Mouse (Mus musculus) small intestine, adult 2 months (tissue): Measurements from ENCODE around the gene Fam104a. TPM values are rescaled to one million over a fixed set of nuclear protein-coding genes. Genes with fewer than 3 reads are reported as not detected.

Experiments
- H3K27ac ChIP-seq: fragments of 200-500 bp; 2 replicates; pipeline ENCODE4 v1.5.1; 2012; ENCODE audit warnings: low read depth, low read length, control low read depth, inconsistent platforms; ENCODE audit not compliant: insufficient read depth
- H3K27me3 ChIP-seq: fragments of 200-500 bp; 2 replicates; pipeline ENCODE4 v1.6.1; 2012; ENCODE audit warnings: mild to moderate bottlenecking, moderate library complexity, low read length, inconsistent platforms; ENCODE audit not compliant: control insufficient read depth, insufficient read depth
- H3K36me3 ChIP-seq: fragments of 200-500 bp; 2 replicates; pipeline ENCODE4 v1.6.1; 2012; ENCODE audit warnings: mild to moderate bottlenecking, low read length, control low read depth, inconsistent platforms; ENCODE audit not compliant: control insufficient read depth, insufficient read depth
- H3K4me1 ChIP-seq: fragments of 200-500 bp; 2 replicates; pipeline ENCODE4 v1.6.1; 2012; ENCODE audit warnings: low read length, inconsistent platforms, mixed read lengths; ENCODE audit not compliant: control insufficient read depth, insufficient read depth, insufficient read length
- H3K4me3 ChIP-seq: fragments of 200-500 bp; 2 replicates; pipeline ENCODE4 v1.5.1; 2012; ENCODE audit warnings: low read depth, mild to moderate bottlenecking, control low read depth, inconsistent platforms, low read length, moderate library complexity
- CTCF ChIP-seq: fragments of 200-500 bp; IDR thresholded peaks from 2 replicates; pipeline ENCODE4 v1.5.1; 2012; ENCODE audit warnings: low read depth, mild to moderate bottlenecking, control low read depth, inconsistent platforms, low read length, moderate library complexity, mixed read lengths; ENCODE audit not compliant: insufficient replicate concordance, insufficient read length; ENCODE audit errors: extremely low read depth
- POLR2A ChIP-seq: fragments of 200-500 bp; IDR thresholded peaks from 2 replicates; pipeline ENCODE4 v1.6.1; 2012; ENCODE audit warnings: low read depth, mild to moderate bottlenecking, control low read depth, inconsistent platforms, low read length, moderate library complexity
- WGBS: fragments of 180-500 bp; shearing (Covaris S2); methylation state at CpG from one replicate; pipeline ENCODE4 v1.1.7; 2018; 5-methylcytosine and 5-hydroxymethylcytosine counted together
- polyA plus RNA-seq: library from polyadenylated mRNA; depleted of rRNA; stranded (reverse); fragments of >200 nt; gene quantifications from 2 replicates; pipeline ENCODE4 v1.2.3, GENCODE M21; 2012; rRNA removed

Fam104a gene
- polyA plus RNA-seq, 1 experiment, result 33.4 TPM

GRCm38 (mm10) chr11:113619420-113620080 is 64.4 kb downstream of the Fam104a start:
- WGBS, result 3% methylated on average over 31 of the region's 31 CpGs
- Histone ChIP-seq H3K36me3 (no peaks in the 10 kb centered on the region), H3K27me3 (peaks cover 21% of the 10 kb centered on the region), H3K4me1 (peaks cover 2% of the 10 kb centered on the region; the same call in 1 of the 2 replicates), H3K4me3 (peak overlapping the region; percentile 45), H3K27ac (no peak overlapping the region)
- TF ChIP-seq POLR2A (no peak), CTCF (no peak)

- TF ChIP-seq CTCF (no peak), POLR2A (no peak)
- Histone ChIP-seq H3K27me3 (peaks cover 21% of the 10 kb centered on the region), H3K4me1 (peaks cover 2% of the 10 kb centered on the region; the same call in 1 of the 2 replicates), H3K27ac (no peak within 1 kb of the TSS), H3K4me3 (peak within 1 kb of the TSS; percentile 45), H3K36me3 (no peaks in the 10 kb centered on the region)
- 1% methylated on average over 54 of the region's 54 CpGs for WGBS
These were observed 65.1 kb downstream of the Fam104a start, which contains the start of gene Sstr2 for GRCm38 (mm10) chr11:113618672-113619419. TSS of gene Sstr2 (plus strand) at chr11:113619342.

- Histone ChIP-seq H3K27ac (no peak overlapping the region), H3K27me3 (peaks cover 21% of the 10 kb centered on the region), H3K4me3 (peak overlapping the region; percentile 45), H3K4me1 (peaks cover 2% of the 10 kb centered on the region; the same call in 1 of the 2 replicates), H3K36me3 (no peaks in the 10 kb centered on the region)
- WGBS, result 20% methylated on average over 4 of the region's 4 CpGs
- no peak for TF ChIP-seq CTCF
- TF ChIP-seq POLR2A, result no peak
These were observed 65.7 kb downstream of the Fam104a start for GRCm38 (mm10) chr11:113618303-113618671.

GRCm38 (mm10) chr11:113617132-113617911 is 66.6 kb downstream of the Fam104a start:
- H3K27me3 ChIP-seq, result peaks cover 21% of the 10 kb centered on the region
- TF ChIP-seq POLR2A (no peak), CTCF (peak; percentile 20; the same call in 1 of the 2 replicates)
- no peaks in the 10 kb centered on the region for H3K36me3 ChIP-seq
- H3K27ac ChIP-seq, result no peak overlapping the region
- H3K4me1 ChIP-seq, result peaks cover 2% of the 10 kb centered on the region; the same call in 1 of the 2 replicates
- no peak overlapping the region for H3K4me3 ChIP-seq
- 18% methylated on average over 14 of the region's 14 CpGs for WGBS

- TF ChIP-seq POLR2A (no peak), CTCF (no peak)
- no peak overlapping the region for H3K4me3 ChIP-seq
- peaks cover under 1% of the 10 kb centered on the region; the same call in 1 of the 2 replicates for H3K4me1 ChIP-seq
- 84% methylated on average over 6 of the region's 6 CpGs for WGBS
- no peak overlapping the region for H3K27ac ChIP-seq
- no peaks in the 10 kb centered on the region for H3K36me3 ChIP-seq
- peaks cover 10% of the 10 kb centered on the region; the same call in 1 of the 2 replicates for H3K27me3 ChIP-seq
These were observed 69.5 kb downstream of the Fam104a start for GRCm38 (mm10) chr11:113614476-113614875.

- Histone ChIP-seq H3K27me3 (no peaks in the 10 kb centered on the region; the same call in 1 of the 2 replicates), H3K4me1 (no peaks in the 10 kb centered on the region), H3K36me3 (no peaks in the 10 kb centered on the region), H3K27ac (no peak overlapping the region), H3K4me3 (no peak overlapping the region)
- TF ChIP-seq POLR2A (no peak), CTCF (peak; percentile 62; the same call in 1 of the 2 replicates)
- WGBS, result 50% methylated on average over 24 of the region's 24 CpGs
These were observed 72.0 kb downstream of the Fam104a start for GRCm38 (mm10) chr11:113611664-113612611.

Other genes with a start within 250 kb of the Fam104a start
- 0.23 and 2.2 TPM in 2 replicates for gene Sstr2, start 64.8 kb downstream of the Fam104a start, polyA plus RNA-seq
- gene Cog1, start 35.0 kb downstream of the Fam104a start, polyA plus RNA-seq, result 30.2 and 50.2 TPM in 2 replicates
- 30.5 and 32.4 TPM in 2 replicates for gene Slc39a11, start 34.1 kb downstream of the Fam104a start, polyA plus RNA-seq
- gene D11Wsu47e, start 257 bp upstream of the Fam104a start, polyA plus RNA-seq, result 2.6 and 3.1 TPM in 2 replicates
- gene Cpsf4l, start 25.9 kb upstream of the Fam104a start, polyA plus RNA-seq, result not detected in 2 replicates
- gene Cdc42ep4, start 67.7 kb upstream of the Fam104a start, polyA plus RNA-seq, result 22.9 and 41.4 TPM in 2 replicates